Mouse (Mus musculus) liver, adult 2 months (tissue): ENCODE measurements around the gene Nfix. TPM values are rescaled to one million over a fixed set of nuclear protein-coding genes. Genes with fewer than 3 reads are reported as not detected.

Experiments used
- DNase-seq: peaks from one replicate; pipeline ENCODE4 v3.0.0-alpha.2; 2011; ENCODE audit warnings: low read depth, low spot score; ENCODE audit errors: extremely low read depth
- H3K27ac ChIP-seq: fragments of 200-500 bp; replicated peaks from 2 replicates; pipeline ENCODE4 v1.5.1; 2012; ENCODE audit warnings: low read depth, mild to moderate bottlenecking, control low read depth, inconsistent platforms, low read length; ENCODE audit not compliant: insufficient read depth
- H3K27me3 ChIP-seq: fragments of 200-500 bp; 2 replicates; pipeline ENCODE4 v1.6.1; 2012; ENCODE audit warnings: mild to moderate bottlenecking, moderate library complexity, low read length, inconsistent platforms; ENCODE audit not compliant: control insufficient read depth, insufficient read depth
- H3K36me3 ChIP-seq: fragments of 200-500 bp; 2 replicates; pipeline ENCODE4 v1.6.1; 2012; ENCODE audit warnings: low read length, inconsistent platforms; ENCODE audit not compliant: control insufficient read depth, insufficient read depth
- H3K4me1 ChIP-seq: fragments of 200-500 bp; 2 replicates; pipeline ENCODE4 v1.6.1; 2011; ENCODE audit warnings: low read length; ENCODE audit not compliant: control insufficient read depth, insufficient read depth
- H3K4me3 ChIP-seq: fragments of 200-500 bp; 2 replicates; pipeline ENCODE4 v1.5.1; 2011; ENCODE audit warnings: low read depth, mild to moderate bottlenecking, control low read depth, low read length, moderate library complexity; ENCODE audit not compliant: insufficient read depth
- H3K79me2 ChIP-seq: fragments of 200-500 bp; 2 replicates; pipeline ENCODE4 v1.6.1; 2012; ENCODE audit warnings: inconsistent platforms, mild to moderate bottlenecking, low read length, moderate library complexity; ENCODE audit not compliant: control insufficient read depth, insufficient read depth
- H3K9ac ChIP-seq: fragments of 200-500 bp; 2 replicates; pipeline ENCODE4 v1.6.1; 2012; ENCODE audit warnings: low read depth, mild to moderate bottlenecking, control low read depth, inconsistent platforms, low read length
- CTCF ChIP-seq: fragments of 200-500 bp; IDR thresholded peaks from 2 replicates; pipeline ENCODE4 v1.5.1; 2011; ENCODE audit warnings: low read depth, low read length, control low read depth
- POLR2A ChIP-seq: fragments of 200-500 bp; IDR thresholded peaks from 2 replicates; pipeline ENCODE4 v1.6.1; 2011; ENCODE audit warnings: low read length, control low read depth; ENCODE audit not compliant: insufficient read depth; ENCODE audit errors: extremely low read depth
- WGBS: fragments of 180-500 bp; shearing (Covaris S2); methylation state at CpG from one replicate; pipeline ENCODE4 v1.1.7; 2018; 5-methylcytosine and 5-hydroxymethylcytosine counted together
- polyA plus RNA-seq: library from polyadenylated mRNA; depleted of rRNA; stranded (reverse); fragments of >200 nt; gene quantifications from 2 replicates; pipeline ENCODE4 v1.2.3, GENCODE M21; 2012
- total RNA-seq: library from RNA; depleted of rRNA; stranded (reverse); fragments of >200 nt; gene quantifications from 2 replicates; pipeline ENCODE4 v1.2.3, GENCODE M21; 2014

Nfix gene
- total and polyA plus RNA-seq, 2 experiments: 20.7 to 32.9 TPM

DNA sequence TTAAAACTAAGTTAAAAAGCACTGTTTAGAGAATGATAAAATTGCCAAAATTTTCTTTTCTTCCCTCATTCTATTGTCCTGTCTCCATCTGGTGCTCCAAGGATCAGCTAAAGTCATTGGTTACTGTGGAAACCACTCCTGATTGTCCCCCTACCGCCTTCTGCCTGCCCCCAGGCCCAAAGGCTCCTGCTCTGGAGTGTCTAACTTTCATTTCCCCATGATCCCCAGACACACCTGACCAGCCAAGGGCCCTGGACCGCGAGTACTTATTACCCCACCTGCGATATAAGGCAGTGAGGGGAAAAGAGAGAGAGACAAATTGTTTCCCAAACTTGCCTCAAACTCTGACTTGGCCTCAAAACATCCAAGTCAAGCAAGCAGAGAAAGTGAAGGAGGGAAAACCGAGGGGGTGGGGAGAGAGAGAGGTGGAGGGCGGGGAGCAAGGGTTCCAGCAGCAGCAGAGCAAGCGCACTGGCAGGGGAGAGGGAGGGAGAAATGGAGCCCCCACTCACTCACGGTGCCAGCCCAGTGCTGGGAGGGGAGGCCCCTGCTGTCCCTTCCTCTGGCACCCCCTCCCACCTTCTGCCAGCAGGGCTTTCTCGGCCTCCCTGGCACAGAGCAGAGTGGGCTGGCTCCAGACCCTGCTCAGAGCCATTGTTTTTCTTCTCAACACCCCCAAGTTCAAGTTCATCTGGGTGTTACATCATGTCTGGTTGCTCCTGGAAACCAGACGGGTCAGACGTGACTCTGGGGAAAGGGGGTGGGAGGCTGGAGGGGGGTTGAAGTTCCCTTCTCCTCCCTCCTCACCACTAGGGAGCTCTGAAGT, 88.0 kb downstream of the Nfix start:
- peak overlapping the region; percentile 79 for H3K27ac ChIP-seq
- DNase-seq: peak; percentile 50
- WGBS: 41% methylated on average over 11 of the region's 11 CpGs

DNA sequence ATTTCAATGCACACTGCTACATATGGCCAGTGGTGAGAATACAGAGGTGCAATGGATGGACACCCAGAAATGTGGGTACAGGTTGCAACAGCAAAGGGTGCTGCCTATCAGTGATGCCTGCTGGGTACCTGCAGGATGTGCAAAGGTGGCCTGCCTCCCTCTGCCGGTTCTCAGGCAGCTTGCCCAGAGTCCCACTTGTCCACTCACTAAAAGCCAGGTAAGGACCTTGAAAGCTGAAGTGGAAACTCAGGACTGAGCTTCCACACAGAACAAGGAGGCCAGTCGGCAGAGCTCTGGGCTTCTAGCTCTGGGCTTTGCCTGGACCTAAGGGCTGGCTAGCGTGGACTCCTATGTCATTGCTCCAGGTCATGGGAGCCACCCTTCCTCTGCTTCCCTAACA, 88.8 kb downstream of the Nfix start:
- H3K4me1 ChIP-seq: peaks cover 40% of the 10 kb centered on the region
- no peak overlapping the region for H3K9ac ChIP-seq
- peak overlapping the region; percentile 47 for H3K27ac ChIP-seq
- TF ChIP-seq CTCF (no peak), POLR2A (no peak)
- H3K27me3 ChIP-seq: no peaks in the 10 kb centered on the region
- H3K79me2 ChIP-seq: no peaks in the 10 kb centered on the region
- DNase-seq: peak; percentile 32
- WGBS: 20% methylated on average over 3 of the region's 3 CpGs
- H3K36me3 ChIP-seq: no peaks in the 10 kb centered on the region
- H3K4me3 ChIP-seq: no peak overlapping the region

More for the DNA sequence above, 88.0 kb downstream of the Nfix start:
- Histone ChIP-seq H3K79me2 (no peaks in the 10 kb centered on the region), H3K27me3 (no peaks in the 10 kb centered on the region), H3K9ac (peak overlapping the region; percentile 46; the same call in 1 of the 2 replicates), H3K4me3 (no peak overlapping the region), H3K4me1 (peaks cover 40% of the 10 kb centered on the region), H3K36me3 (no peaks in the 10 kb centered on the region)
- TF ChIP-seq POLR2A (no peak), CTCF (no peak)

- DNase-seq: peak; percentile 82
- Histone ChIP-seq H3K9ac (no peak overlapping the region), H3K79me2 (peaks cover 3% of the 10 kb centered on the region; the same call in 1 of the 2 replicates), H3K36me3 (no peaks in the 10 kb centered on the region), H3K27ac (peak overlapping the region; percentile 50), H3K4me3 (no peak overlapping the region), H3K4me1 (peaks cover 40% of the 10 kb centered on the region), H3K27me3 (no peaks in the 10 kb centered on the region)
- WGBS: 39% methylated on average over 1 of the region's 1 CpGs
- TF ChIP-seq CTCF (no peak), POLR2A (no peak)
Measured at GRCm38 (mm10) chr8:84709931-84710330, 90.2 kb downstream of the Nfix start.

DNA sequence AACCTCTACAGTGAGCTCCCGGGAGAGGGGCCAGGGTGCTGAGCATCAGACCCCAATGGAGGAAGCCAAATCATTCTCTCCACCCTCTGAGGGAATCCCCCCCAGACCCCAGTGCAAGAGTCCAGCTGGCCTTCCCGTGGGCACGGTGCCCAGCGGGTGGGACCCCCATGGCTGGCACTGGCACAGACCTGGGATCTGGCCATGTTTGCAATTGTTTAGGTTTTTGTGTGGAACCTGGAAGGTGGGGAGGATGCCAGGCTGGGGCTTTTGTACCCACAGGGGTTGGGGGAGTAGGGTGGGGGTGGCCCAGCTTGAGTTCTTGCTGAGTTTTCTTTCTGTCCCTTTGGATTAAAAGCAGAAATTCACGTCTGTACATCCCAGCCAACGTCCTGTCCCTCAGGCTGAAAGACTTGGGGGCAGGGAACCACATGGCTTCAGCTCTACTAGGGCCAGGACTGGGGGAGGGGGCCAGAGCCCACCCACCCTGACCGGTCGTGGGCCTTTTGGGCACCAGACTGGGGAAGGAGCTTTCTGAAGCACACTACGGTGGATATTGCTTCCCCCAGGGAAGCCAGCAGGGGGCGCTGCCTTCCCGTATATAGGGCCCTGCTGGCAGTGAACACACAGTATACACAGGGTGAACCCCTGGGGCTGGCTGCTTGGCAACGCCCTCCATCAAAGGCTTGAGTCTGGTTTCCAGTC, 91.2 kb downstream of the Nfix start:
- Histone ChIP-seq H3K4me3 (no peak overlapping the region), H3K27ac (peak overlapping the region; percentile 50), H3K9ac (peak overlapping the region; percentile 59)

DNA sequence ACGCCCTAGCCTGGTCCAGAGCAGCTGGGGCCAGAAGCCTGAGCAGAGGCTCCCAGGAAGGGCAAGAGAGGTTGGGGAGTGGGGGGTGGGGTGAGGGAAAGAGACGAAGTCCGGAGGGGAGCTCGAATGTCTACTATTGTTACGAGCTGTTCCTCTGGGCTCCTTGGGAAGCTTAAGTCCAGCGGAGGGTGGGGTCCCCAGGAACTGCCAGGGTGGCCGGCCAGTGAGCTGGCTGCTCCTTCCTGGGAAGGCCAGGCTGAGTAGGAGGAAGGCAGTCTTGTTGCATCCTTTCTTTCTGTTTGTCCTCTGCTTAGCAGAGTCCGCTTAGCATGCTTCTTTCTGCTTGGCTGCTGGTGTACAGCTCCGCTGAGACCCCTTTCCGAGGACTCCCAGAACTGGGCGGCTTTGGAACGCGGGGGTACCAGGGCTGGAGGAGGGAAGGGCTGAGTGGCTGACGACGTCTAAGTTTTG, 92.0 kb downstream of the Nfix start:
- peaks cover 36% of the 10 kb centered on the region for H3K4me1 ChIP-seq
- peak overlapping the region; percentile 69 for H3K9ac ChIP-seq

More for the DNA sequence above, 91.2 kb downstream of the Nfix start:
- Histone ChIP-seq H3K4me1 (peaks cover 40% of the 10 kb centered on the region), H3K27me3 (no peaks in the 10 kb centered on the region), H3K36me3 (no peaks in the 10 kb centered on the region), H3K79me2 (peaks cover 3% of the 10 kb centered on the region; the same call in 1 of the 2 replicates)
- peak; percentile 93 for TF ChIP-seq CTCF
- TF ChIP-seq POLR2A: no peak
- peak; percentile 57 for DNase-seq
- 33% methylated on average over 12 of the region's 12 CpGs for WGBS

More for the DNA sequence above, 92.0 kb downstream of the Nfix start:
- Histone ChIP-seq H3K27me3 (no peaks in the 10 kb centered on the region), H3K79me2 (peaks cover 3% of the 10 kb centered on the region; the same call in 1 of the 2 replicates), H3K4me3 (peak overlapping the region; percentile 52; the same call in 1 of the 2 replicates), H3K27ac (peak overlapping the region; percentile 97), H3K36me3 (no peaks in the 10 kb centered on the region)
- no peak for TF ChIP-seq POLR2A
- TF ChIP-seq CTCF: no peak
- DNase-seq: no peak
- 70% methylated on average over 15 of the region's 15 CpGs for WGBS
